Mouse (Mus musculus) cortical plate, adult 2 months (tissue): ENCODE measurements around the gene Psg19.

Experiments used
- CTCF ChIP-seq: fragments of 200-500 bp; IDR thresholded peaks from 2 replicates; pipeline ENCODE4 v1.5.1; 2011; ENCODE audit warnings: mild to moderate bottlenecking, control low read depth, low read length; ENCODE audit not compliant: insufficient read depth; ENCODE audit errors: extremely low read depth
- POLR2A ChIP-seq: fragments of 200-500 bp; IDR thresholded peaks from 2 replicates; pipeline ENCODE4 v1.6.1; 2011; ENCODE audit warnings: mild to moderate bottlenecking, low read length, control low read depth; ENCODE audit not compliant: insufficient read depth; ENCODE audit errors: extremely low read depth

DNA sequence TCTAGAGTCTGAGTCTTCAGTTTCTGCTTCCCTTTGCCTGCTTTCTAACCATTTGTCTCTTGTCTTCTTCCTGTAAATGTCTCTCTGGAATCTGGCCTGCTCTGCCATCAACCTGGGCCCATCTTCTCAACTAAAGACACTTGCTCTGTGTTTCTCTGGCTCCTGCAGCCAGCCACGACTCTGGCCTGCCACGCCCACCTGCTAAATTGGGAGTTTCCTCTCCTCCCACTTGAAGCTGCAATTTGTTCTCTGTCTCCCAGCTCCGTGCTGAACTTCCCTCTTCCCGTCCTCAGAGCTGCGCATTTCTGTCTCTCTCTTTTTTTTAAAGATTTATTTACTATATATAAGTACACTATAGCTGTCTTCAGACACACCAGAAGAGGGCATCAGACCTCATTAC is 46.5 kb upstream of the Psg19 start:
- no peak for TF ChIP-seq CTCF
- no peak for TF ChIP-seq POLR2A
